Mouse (Mus musculus): ENCODE measurements at regions not wholly inside any gene's neighbourhood (a gene's known extent, or its start where the extent isn't known, plus 50 kb on each side); places are given as distances from the start of the nearest gene placed in this dataset.

DNA sequence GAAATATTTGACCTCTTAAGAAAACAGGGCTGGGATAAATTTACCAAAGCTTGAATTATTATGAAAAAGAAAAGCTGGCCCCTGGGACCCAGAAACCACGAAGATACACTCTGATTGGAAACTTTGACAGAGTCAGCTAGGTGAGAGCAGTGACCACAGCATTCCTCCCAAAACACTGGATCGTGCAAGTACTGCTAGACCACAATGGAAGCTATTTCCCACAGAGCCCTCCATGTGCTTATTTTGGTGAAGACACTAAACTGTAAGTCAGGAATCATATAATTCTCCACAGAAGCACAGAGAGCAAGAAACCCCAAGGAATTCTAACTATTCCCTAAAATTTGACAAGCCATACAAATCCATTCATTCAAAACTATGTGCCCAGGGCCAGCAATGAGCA lies 243.6 kb upstream of the Mad2l1 start:
- TF ChIP-seq CTCF (IDR thresholded peaks at IDR 0.05; ENCODE audit: borderline replicate concordance, control insufficient read depth, extremely low read depth, insufficient read depth, low read length, poor library complexity) (no peak), POLR2A (IDR thresholded peaks at IDR 0.05; ENCODE audit: control insufficient read depth, extremely low read depth, insufficient read depth, low read length, poor library complexity) (no peak)

Measured in thymus, adult 2 months (tissue).